Mouse (Mus musculus): ENCODE measurements around the gene Matk.

DNA sequence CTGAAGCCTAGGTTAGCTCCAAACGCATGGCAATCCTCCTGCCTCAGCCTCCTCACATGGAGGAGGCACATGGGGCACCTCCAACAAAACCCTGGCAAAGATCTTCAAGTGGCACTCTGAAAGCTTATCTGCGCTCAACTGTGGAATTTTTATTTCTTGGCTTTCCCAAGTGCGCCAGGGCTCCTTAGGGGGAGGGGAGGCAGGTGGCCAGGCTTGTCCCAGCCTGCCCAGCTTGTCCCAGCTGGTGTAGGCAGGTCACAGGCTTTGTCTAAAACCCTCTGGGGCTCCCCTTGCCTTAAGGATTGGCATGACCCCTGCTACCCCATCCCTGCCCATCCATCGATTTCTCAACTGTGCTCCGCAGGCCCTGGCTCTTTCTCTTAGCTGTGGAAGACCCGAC, 31.5 kb downstream of the Matk start:
- TF ChIP-seq GATA1 (IDR thresholded peaks at IDR 0.05; ENCODE audit: low read length) (no peak), TAL1 (IDR thresholded peaks at IDR 0.05; ENCODE audit: low read length) (no peak)

All from erythroblast, embryonic 14.5 days (primary cell).